Mouse (Mus musculus): ENCODE measurements around the gene Tceal1. TPM values are rescaled to one million over a fixed set of nuclear protein-coding genes. Genes with fewer than 3 reads are reported as not detected.

Tceal1 gene
- polyA plus RNA-seq, 1 experiment from 2014 or later = 1.0 TPM

GRCm38 (mm10) chrX:136732016-136732415 is 24.2 kb downstream of the Tceal1 start:
- Histone ChIP-seq H3K9ac (no peak overlapping the region), H3K27me3 (replicated peaks) (no peaks in the 10 kb centered on the region), H3K36me3 (peaks cover 38% of the 10 kb centered on the region), H3K9me3 (replicated peaks) (no peaks in the 10 kb centered on the region), H3K4me1 (no peaks in the 10 kb centered on the region), H3K4me3 (no peak overlapping the region), H3K27ac (no peak overlapping the region), H3K4me2 (no peak overlapping the region)
- WGBS (ENCODE audit: insufficient replicate concordance) = 67% methylated on average over 4 of the region's 4 CpGs
- ATAC-seq = no peak

GRCm38 (mm10) chrX:136740087-136740790 is 32.5 kb downstream of the Tceal1 start:
- WGBS (ENCODE audit: insufficient replicate concordance) = 12% methylated on average over 15 of the region's 15 CpGs

GRCm38 (mm10) chrX:136740791-136741650 is 33.2 kb downstream of the Tceal1 start:
- H3K9ac ChIP-seq = peak overlapping the region; percentile 73
- peaks cover 11% of the 10 kb centered on the region for H3K36me3 ChIP-seq
- peak overlapping the region; percentile 74 for H3K4me2 ChIP-seq
- H3K4me1 ChIP-seq = peaks cover 8% of the 10 kb centered on the region
- H3K9me3 ChIP-seq (replicated peaks) = no peaks in the 10 kb centered on the region
- H3K27me3 ChIP-seq (replicated peaks) = no peaks in the 10 kb centered on the region
- peak; percentile 96 for ATAC-seq
- WGBS (ENCODE audit: insufficient replicate concordance) = 15% methylated on average over 39 of the region's 39 CpGs
- H3K4me3 ChIP-seq = peak overlapping the region; percentile 65
- peak overlapping the region; percentile 87 for H3K27ac ChIP-seq

More at GRCm38 (mm10) chrX:136740087-136740790, 32.5 kb downstream of the Tceal1 start:
- Histone ChIP-seq H3K9ac (peak overlapping the region; percentile 73), H3K4me2 (peak overlapping the region; percentile 62), H3K27me3 (replicated peaks) (no peaks in the 10 kb centered on the region), H3K9me3 (replicated peaks) (no peaks in the 10 kb centered on the region), H3K4me3 (peak overlapping the region; percentile 65), H3K27ac (peak overlapping the region; percentile 84), H3K36me3 (peaks cover 17% of the 10 kb centered on the region), H3K4me1 (peaks cover 8% of the 10 kb centered on the region)
- no peak for ATAC-seq

- Histone ChIP-seq H3K27me3 (replicated peaks) (no peaks in the 10 kb centered on the region), H3K4me1 (peaks cover 8% of the 10 kb centered on the region), H3K4me3 (peak overlapping the region; percentile 65), H3K4me2 (peak overlapping the region; percentile 74), H3K27ac (peak overlapping the region; percentile 87), H3K9ac (peak overlapping the region; percentile 67), H3K9me3 (replicated peaks) (no peaks in the 10 kb centered on the region), H3K36me3 (peaks cover 9% of the 10 kb centered on the region)
- 23% methylated on average over 42 of the region's 46 CpGs for WGBS (ENCODE audit: insufficient replicate concordance)
- peak; percentile 77 for ATAC-seq
Observed at GRCm38 (mm10) chrX:136741651-136742201, 33.9 kb downstream of the Tceal1 start.

GRCm38 (mm10) chrX:136742241-136742640 is 34.5 kb downstream of the Tceal1 start:
- peaks cover 8% of the 10 kb centered on the region for H3K4me1 ChIP-seq
- peak overlapping the region; percentile 74 for H3K4me2 ChIP-seq
- no peak for ATAC-seq
- H3K27me3 ChIP-seq (replicated peaks) = no peaks in the 10 kb centered on the region
- peak overlapping the region; percentile 87 for H3K27ac ChIP-seq
- peak overlapping the region; percentile 67 for H3K9ac ChIP-seq
- 9% methylated on average over 10 of the region's 10 CpGs for WGBS (ENCODE audit: insufficient replicate concordance)
- H3K36me3 ChIP-seq = peaks cover 9% of the 10 kb centered on the region
- no peaks in the 10 kb centered on the region for H3K9me3 ChIP-seq (replicated peaks)
- H3K4me3 ChIP-seq = peak overlapping the region; percentile 65

GRCm38 (mm10) chrX:136742661-136743103 is 34.9 kb downstream of the Tceal1 start:
- H3K27ac ChIP-seq = peak overlapping the region; percentile 87
- peak overlapping the region; percentile 65 for H3K4me3 ChIP-seq
- peaks cover 8% of the 10 kb centered on the region for H3K4me1 ChIP-seq
- no peaks in the 10 kb centered on the region for H3K27me3 ChIP-seq (replicated peaks)
- H3K9me3 ChIP-seq (replicated peaks) = no peaks in the 10 kb centered on the region
- no peak for ATAC-seq
- WGBS (ENCODE audit: insufficient replicate concordance) = 15% methylated on average over 5 of the region's 5 CpGs
- H3K9ac ChIP-seq = peak overlapping the region; percentile 67
- H3K36me3 ChIP-seq = peaks cover 9% of the 10 kb centered on the region
- peak overlapping the region; percentile 74 for H3K4me2 ChIP-seq

- WGBS (ENCODE audit: insufficient replicate concordance) = 67% methylated on average over 12 of the region's 12 CpGs
- Histone ChIP-seq H3K4me3 (peak within 1 kb of the TSS; percentile 65), H3K9ac (peak within 1 kb of the TSS; percentile 67), H3K4me1 (peaks cover 5% of the 10 kb centered on the region), H3K27me3 (replicated peaks) (no peaks in the 10 kb centered on the region), H3K27ac (peak within 1 kb of the TSS; percentile 87), H3K9me3 (replicated peaks) (no peaks in the 10 kb centered on the region), H3K36me3 (peaks cover 6% of the 10 kb centered on the region), H3K4me2 (peak within 1 kb of the TSS; percentile 74)
- no peak for ATAC-seq
Observed at GRCm38 (mm10) chrX:136743459-136743858, 35.7 kb downstream of the Tceal1 start, which contains the start of gene Morf4l2. Morf4l2 (minus strand) TSS chrX:136743690.

- ATAC-seq = no peak
- Histone ChIP-seq H3K27ac (no peak overlapping the region), H3K4me2 (no peak overlapping the region), H3K4me1 (no peaks in the 10 kb centered on the region), H3K9ac (no peak overlapping the region), H3K9me3 (replicated peaks) (no peaks in the 10 kb centered on the region), H3K36me3 (0 out of 2 replicates have a peak, but pooled peaks cover 3% of the 10 kb centered on the region), H3K27me3 (replicated peaks) (no peaks in the 10 kb centered on the region), H3K4me3 (no peak overlapping the region)
- 56% methylated on average over 8 of the region's 8 CpGs for WGBS (ENCODE audit: insufficient replicate concordance)
Observed at GRCm38 (mm10) chrX:136744663-136745062, 36.9 kb downstream of the Tceal1 start.

- Histone ChIP-seq H3K27ac (no peak overlapping the region), H3K9ac (no peak overlapping the region), H3K4me3 (no peak overlapping the region), H3K9me3 (replicated peaks) (no peaks in the 10 kb centered on the region), H3K27me3 (replicated peaks) (no peaks in the 10 kb centered on the region), H3K4me1 (no peaks in the 10 kb centered on the region), H3K36me3 (0 out of 2 replicates have a peak, but pooled peaks cover 3% of the 10 kb centered on the region), H3K4me2 (no peak overlapping the region)
- WGBS (ENCODE audit: insufficient replicate concordance) = 63% methylated on average over 4 of the region's 4 CpGs
- no peak for ATAC-seq
Observed at GRCm38 (mm10) chrX:136749329-136749728, 41.5 kb downstream of the Tceal1 start.

GRCm38 (mm10) chrX:136755464-136755863 is 47.7 kb downstream of the Tceal1 start:
- no peak overlapping the region for H3K27ac ChIP-seq
- H3K36me3 ChIP-seq = no peaks in the 10 kb centered on the region
- no peaks in the 10 kb centered on the region for H3K4me1 ChIP-seq
- no peak for ATAC-seq
- no peaks in the 10 kb centered on the region for H3K9me3 ChIP-seq (replicated peaks)
- H3K4me2 ChIP-seq = no peak overlapping the region
- no peak overlapping the region for H3K9ac ChIP-seq
- no peak overlapping the region for H3K4me3 ChIP-seq
- 88% methylated on average over 3 of the region's 3 CpGs for WGBS (ENCODE audit: insufficient replicate concordance)
- no peaks in the 10 kb centered on the region for H3K27me3 ChIP-seq (replicated peaks)
